Mouse (Mus musculus) ovary, postnatal 36 days (tissue): ENCODE measurements around the gene Sgsm3.

Experiments used
- DNase-seq: peaks from one replicate; pipeline ENCODE4 v3.0.0; 2022; ENCODE audit warnings: low spot score, mixed read lengths

Gene Sgsm3

GRCm38 (mm10) chr15:80981176-80981575 is 3.6 kb downstream of the Sgsm3 start:
- DNase-seq: no peak

GRCm38 (mm10) chr15:80983264-80983663 is 5.7 kb downstream of the Sgsm3 start:
- no peak for DNase-seq

- no peak for DNase-seq
Measured at GRCm38 (mm10) chr15:80988331-80988730, 10.8 kb downstream of the Sgsm3 start.

- no peak for DNase-seq
Measured at GRCm38 (mm10) chr15:80989712-80990111, 12.1 kb downstream of the Sgsm3 start.

- DNase-seq: no peak
Measured at GRCm38 (mm10) chr15:80994959-80995358, 17.4 kb downstream of the Sgsm3 start.

GRCm38 (mm10) chr15:80996090-80996835 is 18.7 kb downstream of the Sgsm3 start:
- no peak for DNase-seq

- no peak for DNase-seq
Measured at GRCm38 (mm10) chr15:80997077-80997476, 19.5 kb downstream of the Sgsm3 start.

GRCm38 (mm10) chr15:81000419-81001138 is 23.0 kb downstream of the Sgsm3 start:
- DNase-seq: no peak

GRCm38 (mm10) chr15:81006127-81006735 is 28.7 kb downstream of the Sgsm3 start:
- DNase-seq: no peak

GRCm38 (mm10) chr15:81007339-81007738 is 29.8 kb downstream of the Sgsm3 start:
- no peak for DNase-seq

GRCm38 (mm10) chr15:81007905-81008304 is 30.3 kb downstream of the Sgsm3 start:
- DNase-seq: no peak

GRCm38 (mm10) chr15:81008689-81009123 is 31.1 kb downstream of the Sgsm3 start:
- DNase-seq: no peak

GRCm38 (mm10) chr15:81010114-81010513 is 32.5 kb downstream of the Sgsm3 start:
- no peak for DNase-seq

GRCm38 (mm10) chr15:81011523-81011922 is 34.0 kb downstream of the Sgsm3 start:
- no peak for DNase-seq

GRCm38 (mm10) chr15:81012359-81012758 is 34.8 kb downstream of the Sgsm3 start:
- no peak for DNase-seq

GRCm38 (mm10) chr15:81013186-81013585 is 35.6 kb downstream of the Sgsm3 start:
- DNase-seq: no peak

GRCm38 (mm10) chr15:81015068-81015744 is 37.6 kb downstream of the Sgsm3 start:
- DNase-seq: no peak

- DNase-seq: no peak
Measured at GRCm38 (mm10) chr15:81016488-81016887, 38.9 kb downstream of the Sgsm3 start.

GRCm38 (mm10) chr15:81017308-81017707 is 39.7 kb downstream of the Sgsm3 start:
- no peak for DNase-seq

GRCm38 (mm10) chr15:81021377-81021776 is 43.8 kb downstream of the Sgsm3 start:
- no peak for DNase-seq

- DNase-seq: no peak
Measured at GRCm38 (mm10) chr15:81022437-81022836, 44.9 kb downstream of the Sgsm3 start.

GRCm38 (mm10) chr15:81023842-81024241 is 46.3 kb downstream of the Sgsm3 start:
- no peak for DNase-seq
